Comparison of ENCODE assay signal across 7 mouse cellular contexts in the genomic region with DNA sequence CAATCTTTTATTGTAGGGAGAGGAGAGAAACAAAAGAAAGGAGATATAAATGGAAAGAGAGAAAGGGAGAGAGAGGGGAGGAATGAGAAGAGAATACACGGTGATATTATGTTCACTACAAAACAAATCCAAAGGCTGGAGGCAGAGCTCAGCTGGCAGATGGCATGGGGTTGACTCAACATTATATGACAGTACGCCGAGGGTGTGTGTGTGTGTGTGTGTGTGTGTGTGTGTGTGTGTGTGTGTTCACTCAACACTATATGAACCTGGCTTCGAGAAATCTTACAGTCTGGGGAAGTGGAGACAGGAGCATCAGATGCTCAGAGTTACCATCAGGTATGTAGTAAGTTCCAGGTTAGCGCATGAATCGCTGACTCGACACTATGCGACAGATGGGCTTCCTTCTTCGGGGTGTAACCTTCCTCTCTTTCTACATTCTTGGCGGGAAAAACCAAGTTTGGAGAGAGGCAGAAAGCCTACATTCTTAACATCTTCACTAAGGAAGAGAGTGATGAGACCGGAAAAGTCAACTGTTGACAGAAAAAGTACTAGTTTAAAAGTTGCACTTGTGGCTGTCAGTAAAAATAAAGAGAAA. TPM values are rescaled to one million over a fixed set of nuclear protein-coding genes. Genes with fewer than 3 reads are reported as not detected.
DNase-seq lines count a peak whose midpoint lies in the region; ATAC-seq and TF ChIP-seq lines count a peak whose summit lies in the region.

No protein-coding gene starts in this region.

- no peak for ATAC-seq in intestine, embryonic 14.5 days (replicated peaks; ENCODE audit: low FRiP score, low TSS enrichment, low read depth)
- no peak for ATAC-seq in intestine, embryonic 16.5 days
- ATAC-seq in hindbrain, embryonic 12.5 days (ENCODE audit: low FRiP score): no peak

- DNase-seq in intestine, embryonic 14.5 days (ENCODE audit: low spot score): no peak
- no peak for DNase-seq in MEL (ENCODE audit: low read depth, low spot score)
- DNase-seq in yolk sac, embryonic 10.5 days (ENCODE audit: low spot score): no peak
- DNase-seq in embryo, embryonic 10 days (ENCODE audit: low spot score): no peak

- H3ac ChIP-seq in myocyte (ENCODE audit: control insufficient read depth, insufficient read length): no peak overlapping the region

- no peak overlapping the region for H3K9ac ChIP-seq in intestine, embryonic 14.5 days (ENCODE audit: low read length)
- no peak overlapping the region for H3K9ac ChIP-seq in intestine, embryonic 16.5 days (ENCODE audit: low read depth, low read length)
- no peak overlapping the region for H3K9ac ChIP-seq in MEL (ENCODE audit: control insufficient read depth, low read depth, low read length, poor library complexity, severe bottlenecking)
- no peak overlapping the region for H3K9ac ChIP-seq in hindbrain, embryonic 12.5 days

- no peak overlapping the region for H3K27ac ChIP-seq in intestine, embryonic 14.5 days (ENCODE audit: low read depth)
- no peak overlapping the region for H3K27ac ChIP-seq in intestine, embryonic 16.5 days (ENCODE audit: low read length)
- no peak overlapping the region for H3K27ac ChIP-seq in MEL (ENCODE audit: control insufficient read depth, low read depth, low read length)
- no peak overlapping the region for H3K27ac ChIP-seq in hindbrain, embryonic 12.5 days

- peaks cover 5% of the 10 kb centered on the region; the same call in 1 of the 2 replicates for H3K27me3 ChIP-seq in intestine, embryonic 14.5 days (replicated peaks; ENCODE audit: control insufficient read depth, insufficient read depth, low read length)
- 0 out of 2 replicates have a peak, but pooled peaks cover 3% of the 10 kb centered on the region for H3K27me3 ChIP-seq in intestine, embryonic 16.5 days (replicated peaks; ENCODE audit: control insufficient read depth, insufficient read depth, low read length)
- H3K27me3 ChIP-seq in MEL (ENCODE audit: control insufficient read depth in 1 of 2, insufficient read depth in 2 of 2, low read length in 2 of 2) (no peaks in the 10 kb centered on the region), myocyte (ENCODE audit: control insufficient read depth, insufficient read depth, insufficient read length) (no peaks in the 10 kb centered on the region)
- H3K27me3 ChIP-seq in hindbrain, embryonic 12.5 days: no peaks in the 10 kb centered on the region; the same call in 1 of the 2 replicates

- H3K79me2 ChIP-seq in MEL (ENCODE audit: control insufficient read depth, insufficient read depth, low read length, poor library complexity) (no peaks in the 10 kb centered on the region), myocyte (ENCODE audit: control insufficient read depth, insufficient read depth) (no peaks in the 10 kb centered on the region)

- TF ChIP-seq POLR2A in MEL (IDR thresholded peaks at IDR 0.05; ENCODE audit: control insufficient read depth in 1 of 2, insufficient read depth in 1 of 2, low read depth in 1 of 2, low read length in 2 of 2, poor library complexity in 1 of 2) (no peak), myocyte (IDR thresholded peaks at IDR 0.05; ENCODE audit: insufficient read length, low read depth) (no peak)

- no peak overlapping the region; the same call in 1 of the 2 replicates for H3K4me3 ChIP-seq in intestine, embryonic 14.5 days (ENCODE audit: low read depth, low read length)
- no peak overlapping the region for H3K4me3 ChIP-seq in intestine, embryonic 16.5 days (ENCODE audit: low read length)
- H3K4me3 ChIP-seq in MEL (ENCODE audit: control insufficient read depth in 1 of 2, insufficient read depth in 1 of 2, low read depth in 2 of 2, low read length in 2 of 2) (no peak overlapping the region), myocyte (peak overlapping the region; percentile 54)
- H3K4me3 ChIP-seq in hindbrain, embryonic 12.5 days: no peak overlapping the region

- no peaks in the 10 kb centered on the region; the same call in 1 of the 2 replicates for H3K4me1 ChIP-seq in intestine, embryonic 14.5 days (replicated peaks; ENCODE audit: control insufficient read depth, insufficient read depth, low read length)
- no peaks in the 10 kb centered on the region for H3K4me1 ChIP-seq in intestine, embryonic 16.5 days (ENCODE audit: control insufficient read depth, insufficient read depth, low read length)
- H3K4me1 ChIP-seq in MEL (ENCODE audit: control insufficient read depth in 1 of 2, insufficient read depth in 2 of 2, low read length in 2 of 2): no peaks in the 10 kb centered on the region
- H3K4me1 ChIP-seq in hindbrain, embryonic 12.5 days: 0 out of 2 replicates have a peak, but pooled peaks cover 3% of the 10 kb centered on the region

- H3K36me3 ChIP-seq in intestine, embryonic 14.5 days (ENCODE audit: control insufficient read depth, insufficient read depth, low read length): no peaks in the 10 kb centered on the region
- H3K36me3 ChIP-seq in intestine, embryonic 16.5 days (ENCODE audit: control insufficient read depth, insufficient read depth, low read length): no peaks in the 10 kb centered on the region
- no peaks in the 10 kb centered on the region for H3K36me3 ChIP-seq in MEL (ENCODE audit: control insufficient read depth in 1 of 2, insufficient read depth in 2 of 2, low read length in 2 of 2)
- H3K36me3 ChIP-seq in hindbrain, embryonic 12.5 days: no peaks in the 10 kb centered on the region
- no peaks in the 10 kb centered on the region for H3K36me3 ChIP-seq in myocyte (ENCODE audit: control insufficient read depth, insufficient read depth)

- TF ChIP-seq CTCF in MEL (IDR thresholded peaks at IDR 0.05 in 2 of 3, conservative IDR thresholded peaks at IDR 0.05 in 1 of 3; ENCODE audit: control insufficient read depth in 1 of 3, insufficient read depth in 1 of 3, low read depth in 2 of 3, low read length in 3 of 3, poor library complexity in 1 of 3, severe bottlenecking in 1 of 3): no peak

- peak overlapping the region; percentile 85 for H3K4me2 ChIP-seq in intestine, embryonic 14.5 days (ENCODE audit: low read length)
- H3K4me2 ChIP-seq in intestine, embryonic 16.5 days (ENCODE audit: low read depth, low read length): no peak overlapping the region; the same call in 1 of the 2 replicates
- H3K4me2 ChIP-seq in hindbrain, embryonic 12.5 days (replicated peaks): peak overlapping the region; percentile 68; the same call in 1 of the 2 replicates
- H3K4me2 ChIP-seq in myocyte (ENCODE audit: low read depth): peak overlapping the region; percentile 73

- H3K9me3 ChIP-seq in intestine, embryonic 14.5 days (ENCODE audit: control insufficient read depth, low read length): no peaks in the 10 kb centered on the region
- no peaks in the 10 kb centered on the region for H3K9me3 ChIP-seq in intestine, embryonic 16.5 days (ENCODE audit: control insufficient read depth, low read length)
- no peaks in the 10 kb centered on the region for H3K9me3 ChIP-seq in MEL (replicated peaks; ENCODE audit: insufficient read depth, low read length)
- no peaks in the 10 kb centered on the region for H3K9me3 ChIP-seq in hindbrain, embryonic 12.5 days (replicated peaks)

- TF ChIP-seq EP300 in MEL (IDR thresholded peaks at IDR 0.05; ENCODE audit: low read depth in 1 of 2, low read length in 2 of 2): no peak

- whole genome bisulfite sequencing in intestine, embryonic 14.5 days: 78% methylated on average over 11 of the region's 11 CpGs
- 84% methylated on average over 11 of the region's 11 CpGs for WGBS in intestine, embryonic 16.5 days
- 84% methylated on average over 11 of the region's 11 CpGs for WGBS in hindbrain, embryonic 12.5 days

- TF ChIP-seq RAD21 in MEL (IDR thresholded peaks at IDR 0.05; ENCODE audit: low read depth, low read length): no peak

TF ChIP-seq in MEL, 35 proteins besides CTCF, POLR2A, EP300 and RAD21:
- TF ChIP-seq MXI1 (IDR thresholded peaks at IDR 0.05; ENCODE audit: low read depth, low read length) (no peak), ZKSCAN1 (IDR thresholded peaks at IDR 0.05; ENCODE audit: low read depth, low read length) (no peak), MAFK (IDR thresholded peaks at IDR 0.05; ENCODE audit: borderline replicate concordance, low read depth, low read length) (peak; percentile 20; the same call in 1 of the 2 replicates), POLR2AphosphoS2 (IDR thresholded peaks at IDR 0.05; ENCODE audit: low read length) (no peak), MYB (IDR thresholded peaks at IDR 0.05; ENCODE audit: low read depth, low read length) (no peak)

TF ChIP-seq in myocyte, 11 proteins besides CTCF, POLR2A, EP300 and RAD21:
- no peak for TF ChIP-seq MAX (IDR thresholded peaks at IDR 0.05; ENCODE audit: low read depth)
- no peak for TF ChIP-seq MYOG (IDR thresholded peaks at IDR 0.05; ENCODE audit: control insufficient read depth in 1 of 3, insufficient read depth in 1 of 3, insufficient read length in 2 of 3, low read depth in 2 of 3)
- TF ChIP-seq CEBPB (IDR thresholded peaks at IDR 0.05; ENCODE audit: insufficient read depth, poor library complexity, severe bottlenecking): no peak
- TF ChIP-seq MYOD1 (IDR thresholded peaks at IDR 0.05; ENCODE audit: control insufficient read depth in 1 of 3, insufficient read length in 2 of 3, low read depth in 2 of 3): no peak
- no peak for TF ChIP-seq POLR2AphosphoS2 (IDR thresholded peaks at IDR 0.05; ENCODE audit: insufficient read length, low read depth)
- TF ChIP-seq REST (IDR thresholded peaks at IDR 0.05; ENCODE audit: insufficient read depth, insufficient read length): no peak
- TF ChIP-seq USF1 (IDR thresholded peaks at IDR 0.05; ENCODE audit: low read depth): no peak
- no peak for TF ChIP-seq TCF12 (IDR thresholded peaks at IDR 0.05; ENCODE audit: insufficient read depth, poor library complexity, severe bottlenecking)
- TF ChIP-seq SRF (IDR thresholded peaks at IDR 0.05; ENCODE audit: control insufficient read depth, insufficient read length, low read depth): no peak
- no peak for TF ChIP-seq E2F4 (IDR thresholded peaks at IDR 0.05; ENCODE audit: insufficient read depth)
- TF ChIP-seq TCF3 (IDR thresholded peaks at IDR 0.05; ENCODE audit: insufficient read length, low read depth): no peak

RNA-seq across cellular contexts. Expression of a gene that starts 0.5 kb away (rescaled TPM):
- 1.3 and 1.5 TPM in 2 replicates for polyA plus RNA-seq in intestine, embryonic 14.5 days (2014; fragmentation: Nextera tagmentation; extraction: Ambion mirVana)
- polyA plus RNA-seq in intestine, embryonic 16.5 days (2015; fragmentation: Nextera tagmentation; extraction: Ambion mirVana): 1.6 and 1.7 TPM in 2 replicates
- not detected in 2 replicates for total RNA-seq in MEL (2012; rRNA removed)
- polyA plus RNA-seq in MEL (2012; ENCODE audit: insufficient read depth in 1 of 2, insufficient read length in 2 of 2, low read depth in 1 of 2, low replicate concordance in 2 of 2, missing spikeins in 1 of 2) (not detected), myocyte (2012; fragmentation: generic; extraction: Trizol) (1.8 TPM)
- polyA plus RNA-seq in hindbrain, embryonic 12.5 days (2016; fragmentation: Nextera tagmentation; extraction: Ambion mirVana): 1.1 and 1.2 TPM in 2 replicates
